Mouse (Mus musculus) brown adipose tissue, adult 24 weeks (tissue): ENCODE results near the gene Chka. TPM values are rescaled to one million over a fixed set of nuclear protein-coding genes. Genes with fewer than 3 reads are reported as not detected.

Experiments used
- H3K27ac ChIP-seq: fragments of 200-500 bp; replicated peaks from 2 replicates; pipeline ENCODE4 v1.5.1; 2012; ENCODE audit warnings: low read depth, mild to moderate bottlenecking, low read length
- H3K4me1 ChIP-seq: fragments of 200-500 bp; 2 replicates; pipeline ENCODE4 v1.6.1; 2012; ENCODE audit warnings: low read length, mixed read lengths; ENCODE audit not compliant: control insufficient read depth, insufficient read depth, insufficient read length
- H3K4me3 ChIP-seq: fragments of 200-500 bp; 2 replicates; pipeline ENCODE4 v1.5.1; 2012; ENCODE audit warnings: low read depth, mild to moderate bottlenecking, low read length, moderate library complexity; ENCODE audit not compliant: insufficient read depth
- polyA plus RNA-seq: library from polyadenylated mRNA; stranded (reverse); fragments of >200 nt; gene quantifications from 2 replicates; pipeline ENCODE4 v1.2.4, GENCODE M21; 2012; ENCODE audit not compliant: missing spikeins, insufficient read depth, insufficient read length

Chka gene
- polyA plus RNA-seq, result 6.9 and 11.2 TPM in 2 replicates

DNA sequence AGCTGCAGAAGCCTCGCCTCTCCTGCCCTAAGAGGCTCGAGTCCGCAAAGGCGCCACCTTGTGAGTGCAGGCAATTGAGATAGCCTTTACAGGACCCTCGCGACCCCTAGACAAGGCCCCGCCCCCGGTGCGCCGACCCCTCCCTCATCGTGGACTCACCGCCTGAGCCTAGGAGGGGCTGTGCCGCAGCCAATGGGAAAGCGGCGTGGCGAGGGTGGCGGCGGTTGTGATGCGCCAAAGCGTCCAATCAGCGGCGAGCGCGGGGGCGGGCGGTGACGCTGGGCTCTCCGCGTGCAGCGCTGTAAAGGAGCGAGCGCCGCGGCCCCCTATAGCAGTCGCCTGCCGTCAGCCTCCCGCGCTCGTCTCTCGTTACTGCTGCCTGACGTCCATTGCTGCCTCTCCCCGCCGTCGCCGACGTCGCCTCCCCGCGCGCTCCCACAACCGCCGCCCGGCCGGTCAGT is at the start of gene Chka:
TSS of gene Chka (plus strand) at position 272 of the 461 bp plus-strand sequence.
- peaks cover 3% of the 10 kb centered on the region; the same call in 1 of the 2 replicates for H3K4me1 ChIP-seq
- H3K27ac ChIP-seq, result peak within 1 kb of the TSS; percentile 21; the same call in 1 of the 2 replicates
- H3K4me3 ChIP-seq, result peak within 1 kb of the TSS; percentile 88

DNA sequence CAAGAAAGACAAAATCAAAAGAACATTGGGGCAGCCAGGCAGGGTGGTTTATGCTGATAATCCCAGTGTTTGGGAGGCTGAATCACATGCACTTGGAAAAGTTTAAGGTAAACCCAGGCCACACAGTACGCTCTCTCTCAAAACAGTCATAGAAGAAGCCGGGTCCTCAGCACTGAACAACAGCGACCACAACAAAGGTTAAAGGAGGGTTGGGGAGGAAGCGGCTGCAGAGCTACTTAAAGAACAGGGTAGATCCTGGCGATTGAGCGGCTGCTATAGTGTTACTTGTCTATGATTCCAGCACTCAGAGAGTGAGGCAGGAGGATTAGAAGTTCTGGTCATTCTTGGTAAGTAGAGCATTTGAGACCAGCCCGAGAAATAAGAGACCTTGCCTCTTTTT is 46.0 kb upstream of the Chka start:
- Histone ChIP-seq H3K4me1 (no peaks in the 10 kb centered on the region), H3K4me3 (no peak overlapping the region), H3K27ac (no peak overlapping the region)

DNA sequence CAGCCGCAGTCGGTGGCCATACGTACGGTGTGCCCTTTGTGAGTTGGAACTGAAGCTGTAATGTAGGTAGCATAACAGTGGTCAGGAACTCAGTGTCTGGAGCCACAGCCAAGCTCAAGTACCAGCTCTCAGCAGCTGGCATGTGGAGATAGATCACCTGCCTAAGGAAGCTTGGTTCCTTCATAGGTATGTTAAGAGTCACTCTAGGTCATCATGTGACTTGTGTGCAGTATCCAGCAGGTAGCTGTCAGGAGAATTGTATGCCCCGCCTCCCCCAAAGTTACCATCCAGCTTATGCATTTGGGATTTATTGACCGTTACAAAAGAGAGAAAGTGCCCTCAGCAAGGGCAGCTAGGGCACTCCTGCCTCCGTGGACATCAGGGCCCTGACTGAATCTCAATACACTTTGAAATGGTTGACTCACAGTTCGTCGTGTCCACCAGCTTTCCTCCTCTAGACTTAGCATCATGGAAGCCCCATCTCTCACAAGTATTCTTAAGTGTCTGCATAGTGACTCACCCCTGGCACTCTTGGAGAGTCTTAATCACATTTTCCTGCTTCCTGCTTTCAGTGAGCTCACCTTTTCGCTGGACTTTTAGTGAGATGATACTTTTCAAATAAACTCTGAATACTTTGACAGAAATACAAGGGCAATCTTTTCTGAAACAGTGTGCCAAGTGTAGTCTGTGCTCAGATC is 40.9 kb upstream of the Chka start:
- H3K4me3 ChIP-seq, result no peak overlapping the region
- H3K27ac ChIP-seq, result no peak overlapping the region
- no peaks in the 10 kb centered on the region for H3K4me1 ChIP-seq

DNA sequence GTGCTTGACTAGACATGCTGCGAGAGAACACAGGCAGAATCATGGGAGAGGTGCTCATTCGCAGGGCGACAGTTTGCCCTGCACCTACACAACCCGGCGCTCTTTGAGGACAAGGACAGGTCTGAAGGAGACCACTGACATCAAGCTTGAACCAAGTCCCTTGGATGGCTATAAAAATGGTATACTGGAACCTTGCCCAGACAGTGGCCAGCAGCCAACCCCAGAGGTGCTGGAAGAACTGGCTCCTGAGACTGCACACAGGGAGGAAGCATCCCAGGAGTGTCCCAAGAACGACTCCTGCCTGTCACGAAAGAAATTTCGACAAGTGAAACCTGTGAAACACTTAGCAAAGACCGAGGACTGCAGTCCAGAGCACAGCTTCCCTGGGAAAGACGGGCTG is 37.1 kb upstream of the Chka start:
- Histone ChIP-seq H3K27ac (no peak overlapping the region), H3K4me1 (no peaks in the 10 kb centered on the region), H3K4me3 (no peak overlapping the region)

DNA sequence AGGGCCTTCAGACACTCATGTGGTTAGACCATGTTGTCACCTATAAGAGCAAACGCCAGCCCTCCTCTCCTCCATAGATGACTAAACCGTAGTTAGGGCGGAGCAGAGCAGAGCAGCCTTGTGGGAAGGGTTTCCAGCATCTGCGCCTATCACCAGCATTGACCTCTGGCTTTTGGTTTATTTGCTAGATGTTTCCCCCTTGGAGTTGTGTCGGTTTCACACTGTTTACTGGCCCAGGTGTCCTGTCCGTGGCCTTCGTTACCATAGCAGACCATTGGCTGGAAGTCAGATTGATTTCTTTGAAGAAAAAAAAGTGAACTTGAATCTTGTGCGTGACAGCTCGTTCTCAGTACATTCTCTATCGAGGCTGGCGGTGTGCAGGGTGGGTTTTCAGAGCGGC is 35.7 kb upstream of the Chka start:
- no peaks in the 10 kb centered on the region for H3K4me1 ChIP-seq
- no peak overlapping the region for H3K27ac ChIP-seq
- no peak overlapping the region for H3K4me3 ChIP-seq

DNA sequence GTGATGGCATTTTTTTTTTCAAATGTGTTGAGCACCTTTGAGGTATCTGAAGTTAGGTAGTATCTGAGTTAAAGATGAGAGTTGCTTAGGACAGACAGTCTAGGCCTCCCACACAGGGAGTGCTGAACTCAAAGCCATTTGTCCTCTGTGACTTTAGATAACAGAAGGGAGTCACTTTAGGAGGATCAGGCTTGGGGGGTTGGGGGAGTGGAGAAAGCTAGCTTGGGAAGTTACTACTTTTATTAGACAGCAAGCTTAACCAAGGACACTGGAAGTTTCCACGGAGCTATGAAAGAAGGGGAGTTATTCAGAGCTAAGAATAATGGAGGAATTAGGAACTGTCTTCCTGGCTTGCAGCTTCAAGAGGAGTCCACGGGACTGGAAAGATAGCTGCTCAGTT is 32.5 kb upstream of the Chka start:
- no peak overlapping the region for H3K4me3 ChIP-seq
- no peak overlapping the region for H3K27ac ChIP-seq
- no peaks in the 10 kb centered on the region for H3K4me1 ChIP-seq

DNA sequence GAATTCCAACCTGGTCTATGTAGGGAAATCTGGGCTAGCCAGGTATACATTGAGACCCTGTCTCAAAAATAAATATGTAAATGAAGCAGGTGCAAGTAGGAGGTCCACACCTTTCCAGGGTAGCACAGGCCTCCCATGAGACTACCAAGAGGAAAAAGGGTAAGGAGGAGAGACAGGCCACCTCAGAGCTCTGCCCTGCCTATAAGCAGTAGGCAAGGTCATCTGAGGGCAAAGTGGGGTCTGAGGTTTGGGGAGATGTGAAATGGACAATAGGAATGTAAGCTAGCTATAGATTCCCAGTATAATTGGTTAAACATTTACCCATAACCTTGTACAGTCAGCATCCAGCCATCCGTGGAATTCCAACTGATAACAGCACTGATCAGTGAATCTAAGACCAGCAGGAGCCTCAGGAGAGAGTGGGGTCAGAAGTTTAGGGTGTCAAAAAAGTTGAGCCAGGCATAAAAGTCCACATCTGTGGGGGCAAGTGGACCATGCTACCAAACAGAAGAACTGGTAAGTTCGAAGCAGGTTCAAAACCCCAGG is 31.6 kb upstream of the Chka start:
- Histone ChIP-seq H3K27ac (no peak overlapping the region), H3K4me1 (no peaks in the 10 kb centered on the region), H3K4me3 (no peak overlapping the region)

DNA sequence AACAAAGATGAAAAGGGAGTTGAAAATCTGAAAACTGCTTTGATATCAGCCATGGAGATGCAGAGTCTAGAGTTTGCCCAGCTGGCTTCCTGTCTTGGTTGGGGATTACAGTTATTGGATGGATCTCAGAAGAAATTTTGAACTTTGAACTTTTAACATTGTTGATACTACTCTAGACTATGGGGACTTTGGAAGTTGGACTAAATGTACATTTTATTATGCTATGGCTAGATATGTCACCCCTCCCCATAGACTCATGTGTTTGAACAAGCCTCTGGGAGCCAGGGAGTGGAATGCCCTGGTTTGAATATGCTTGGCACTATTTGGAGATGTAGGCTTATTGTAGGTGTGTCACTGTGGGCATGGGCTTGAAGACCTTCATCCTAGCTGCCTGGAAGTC is 26.5 kb upstream of the Chka start:
- no peak overlapping the region for H3K4me3 ChIP-seq
- no peaks in the 10 kb centered on the region for H3K4me1 ChIP-seq
- H3K27ac ChIP-seq, result no peak overlapping the region

DNA sequence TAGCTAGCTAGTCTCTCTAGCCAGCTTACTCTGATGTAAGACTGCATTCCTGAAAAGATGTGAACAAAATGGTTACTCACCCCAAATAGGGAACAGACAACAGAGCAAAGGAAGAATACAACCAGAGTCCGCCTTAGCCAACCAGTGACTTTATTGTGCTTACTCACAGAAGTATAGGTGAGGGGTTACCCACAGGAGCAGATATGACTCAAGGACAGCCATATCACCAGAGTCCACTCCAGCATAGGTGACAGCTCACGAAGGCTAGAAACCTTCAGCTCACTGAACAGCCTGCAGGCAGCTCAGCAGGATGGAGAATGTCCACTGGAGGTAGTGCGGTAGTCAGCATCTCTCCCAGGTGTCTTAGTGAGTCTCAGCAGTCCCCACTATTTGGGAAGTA is 21.7 kb upstream of the Chka start:
- H3K27ac ChIP-seq, result no peak overlapping the region
- no peak overlapping the region for H3K4me3 ChIP-seq
- H3K4me1 ChIP-seq, result 0 out of 2 replicates have a peak, but pooled peaks cover 4% of the 10 kb centered on the region

DNA sequence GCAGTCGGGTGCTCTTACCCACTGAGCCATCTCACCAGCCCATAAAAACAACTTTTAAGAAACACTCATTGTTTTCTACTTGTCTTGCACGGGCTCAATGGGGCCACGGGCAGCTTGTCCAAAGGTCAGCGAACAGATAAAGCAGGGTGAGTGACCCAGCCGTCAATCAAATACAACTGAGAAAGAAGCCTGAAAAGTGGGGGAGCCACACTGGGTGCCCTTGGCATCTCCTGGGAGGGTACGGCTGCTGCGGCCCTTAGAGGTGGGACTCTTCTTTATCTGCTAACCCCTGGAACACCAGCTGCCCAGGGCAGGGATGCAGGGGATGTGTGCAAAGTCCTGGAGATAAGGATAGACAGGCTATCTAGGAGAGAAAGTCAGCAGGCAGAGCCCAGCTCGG is 19.9 kb upstream of the Chka start:
- 0 out of 2 replicates have a peak, but pooled peaks cover 4% of the 10 kb centered on the region for H3K4me1 ChIP-seq
- no peak overlapping the region for H3K27ac ChIP-seq

DNA sequence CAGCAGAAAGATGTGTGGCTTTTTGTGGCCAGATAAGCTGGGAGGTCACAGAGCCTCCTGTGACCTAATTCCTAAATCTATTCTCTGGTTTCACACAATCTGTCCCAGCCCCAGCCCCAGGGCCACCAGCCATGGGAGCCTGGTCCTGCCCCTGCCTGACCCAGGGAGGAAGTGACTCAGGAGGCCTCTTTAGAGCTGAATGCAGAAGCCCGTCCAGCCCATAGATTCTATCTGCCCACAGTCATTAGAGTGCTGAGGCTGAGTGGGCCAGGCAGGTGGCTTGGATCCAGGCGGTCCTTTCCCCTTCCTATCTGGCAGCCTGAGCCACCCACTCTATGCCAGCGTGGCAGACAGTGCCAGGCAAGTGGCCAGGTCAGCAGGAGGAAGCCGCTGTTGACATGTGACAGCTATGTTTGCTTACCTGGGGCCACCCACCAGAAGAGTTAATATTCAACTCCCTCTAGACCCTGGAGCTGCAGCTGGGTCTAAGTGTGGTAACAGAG is 18.7 kb upstream of the Chka start:
- Histone ChIP-seq H3K4me1 (0 out of 2 replicates have a peak, but pooled peaks cover 4% of the 10 kb centered on the region), H3K27ac (no peak overlapping the region)

More for the DNA sequence above, 19.9 kb upstream of the Chka start:
- no peak overlapping the region for H3K4me3 ChIP-seq

DNA sequence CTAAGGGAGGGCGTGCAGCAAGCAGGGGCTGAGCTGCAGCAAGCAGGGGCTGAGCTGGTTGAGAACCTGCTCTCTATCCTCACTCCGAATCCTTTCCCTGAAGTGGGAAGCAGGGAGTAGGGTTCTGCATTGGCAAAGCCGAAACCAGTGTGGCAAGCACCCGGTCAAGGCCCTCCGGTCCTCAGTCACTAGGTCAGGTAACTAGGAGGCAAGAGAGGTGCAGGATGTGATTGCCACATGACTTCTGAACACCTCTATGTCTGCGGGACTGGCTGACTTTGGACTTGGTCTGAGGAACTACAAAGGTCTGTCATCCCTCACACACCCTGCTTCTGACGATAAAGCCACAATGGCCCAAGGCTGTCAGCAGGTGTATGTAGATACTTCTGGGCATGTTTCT is 17.3 kb upstream of the Chka start:
- Histone ChIP-seq H3K27ac (no peak overlapping the region), H3K4me3 (no peak overlapping the region), H3K4me1 (0 out of 2 replicates have a peak, but pooled peaks cover 4% of the 10 kb centered on the region)

More for the DNA sequence above, 18.7 kb upstream of the Chka start:
- H3K4me3 ChIP-seq, result no peak overlapping the region

DNA sequence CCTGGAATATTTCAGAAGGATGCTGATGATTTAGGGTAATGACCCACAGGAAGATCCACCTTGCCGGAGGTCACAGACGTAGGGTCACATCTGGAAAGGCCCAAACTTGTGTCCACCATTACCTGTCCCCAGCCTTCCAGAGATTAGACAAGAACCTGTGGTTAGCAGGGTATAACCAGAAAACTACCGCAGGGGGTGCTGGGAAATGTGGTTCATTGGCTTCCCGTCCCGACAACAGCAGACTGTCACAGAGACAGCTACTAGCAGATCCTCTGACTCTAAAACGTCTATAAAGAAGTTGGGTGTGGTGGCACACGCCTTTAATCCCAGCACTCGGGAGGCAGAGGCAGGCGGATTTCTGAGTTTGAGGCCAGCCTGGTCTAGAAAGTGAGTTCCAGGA is 14.8 kb upstream of the Chka start:
- Histone ChIP-seq H3K4me3 (no peak overlapping the region), H3K27ac (no peak overlapping the region), H3K4me1 (0 out of 2 replicates have a peak, but pooled peaks cover 4% of the 10 kb centered on the region)

DNA sequence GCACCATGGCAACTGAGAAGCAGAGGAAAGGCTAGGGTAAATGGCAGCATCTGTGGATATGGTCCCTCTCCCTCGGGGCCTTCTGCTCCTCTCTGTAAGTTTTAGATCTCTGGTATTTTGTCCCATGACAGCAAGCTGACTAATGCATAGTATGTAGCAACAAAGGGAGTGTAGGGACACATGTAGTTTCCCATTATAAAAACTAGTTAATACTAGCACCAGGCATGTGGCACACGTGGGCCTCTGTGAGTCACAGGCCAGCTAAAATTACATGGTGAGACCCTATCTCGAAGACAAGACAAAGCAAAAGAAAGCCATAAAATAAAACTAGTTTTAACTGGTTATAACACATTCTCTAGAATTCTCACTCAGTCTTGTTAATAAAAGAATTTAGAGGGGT is 12.6 kb upstream of the Chka start:
- Histone ChIP-seq H3K27ac (no peak overlapping the region), H3K4me3 (no peak overlapping the region), H3K4me1 (no peaks in the 10 kb centered on the region)

DNA sequence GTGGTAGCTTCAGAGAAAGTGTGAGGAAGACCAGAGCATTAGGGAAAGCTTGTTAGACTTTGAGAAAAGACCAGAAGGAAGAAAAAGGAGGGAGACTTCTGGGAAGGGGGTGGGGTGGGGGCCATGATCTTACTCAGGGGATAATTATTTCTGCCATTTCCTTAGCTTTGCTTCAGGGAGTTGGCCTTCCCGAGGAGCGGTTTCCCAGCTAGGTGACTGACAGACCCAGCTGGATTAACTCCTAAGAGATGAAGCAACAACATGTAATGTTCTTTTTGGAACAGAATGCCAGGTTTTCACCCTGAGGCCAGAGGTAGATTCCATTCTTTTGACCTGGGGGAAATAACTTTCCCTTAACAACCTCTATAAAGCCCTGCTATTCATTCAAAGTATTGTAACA is 11.9 kb upstream of the Chka start:
- Histone ChIP-seq H3K27ac (no peak overlapping the region), H3K4me3 (no peak overlapping the region), H3K4me1 (no peaks in the 10 kb centered on the region)

DNA sequence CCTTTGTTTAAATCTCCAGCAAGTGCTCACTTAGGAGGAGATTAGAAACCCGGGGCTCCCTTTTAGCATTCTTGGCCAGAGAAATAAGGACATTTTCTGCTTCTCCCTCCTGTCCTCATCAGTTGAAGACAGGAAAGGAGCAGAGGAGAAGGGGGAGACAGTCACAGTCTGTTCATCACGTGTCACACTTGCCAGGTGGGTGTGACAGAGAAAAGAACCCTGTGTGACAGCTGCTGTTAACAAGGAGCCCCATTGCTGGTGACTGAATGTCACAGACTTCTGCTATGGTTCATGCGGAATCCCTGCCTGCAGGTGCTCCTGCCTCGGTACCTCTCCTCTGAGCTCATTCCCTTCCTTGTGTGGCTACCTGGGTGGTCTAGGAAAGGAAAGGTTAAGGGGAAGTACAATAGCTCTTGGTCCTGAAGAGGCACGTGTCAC is 11.3 kb upstream of the Chka start:
- no peak overlapping the region for H3K4me3 ChIP-seq
- H3K4me1 ChIP-seq, result no peaks in the 10 kb centered on the region
- H3K27ac ChIP-seq, result no peak overlapping the region
